Mouse (Mus musculus): ENCODE results near the gene Bcar3. TPM values are rescaled to one million over a fixed set of nuclear protein-coding genes. Genes with fewer than 3 reads are reported as not detected.
A peak's percentile ranks its signal among the peaks of the same experiment; 100 is the strongest.

Gene Bcar3
- polyA plus RNA-seq, 1 experiment: 57.8 TPM

DNA sequence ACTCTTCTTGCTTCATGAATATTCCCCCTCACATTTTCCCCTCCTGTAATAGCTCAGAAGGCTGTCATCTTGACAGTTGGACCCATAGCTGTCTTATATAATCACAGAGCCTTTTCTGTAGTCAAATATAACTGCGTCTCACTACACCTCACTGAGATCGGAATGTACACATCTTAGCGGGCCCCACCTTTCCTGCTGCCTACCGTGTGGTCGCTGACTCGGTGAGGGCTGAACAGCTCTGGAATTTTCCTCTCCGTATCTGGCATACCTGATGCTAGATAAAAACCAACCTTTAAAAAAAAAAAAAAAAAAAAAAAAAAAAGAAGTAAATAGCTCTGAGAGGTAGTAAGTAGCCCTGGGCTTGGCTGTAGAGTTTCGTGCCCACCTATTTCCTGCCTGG, 164.8 kb downstream of the Bcar3 start:
- no peak for DNase-seq (ENCODE audit: low read depth)

DNA sequence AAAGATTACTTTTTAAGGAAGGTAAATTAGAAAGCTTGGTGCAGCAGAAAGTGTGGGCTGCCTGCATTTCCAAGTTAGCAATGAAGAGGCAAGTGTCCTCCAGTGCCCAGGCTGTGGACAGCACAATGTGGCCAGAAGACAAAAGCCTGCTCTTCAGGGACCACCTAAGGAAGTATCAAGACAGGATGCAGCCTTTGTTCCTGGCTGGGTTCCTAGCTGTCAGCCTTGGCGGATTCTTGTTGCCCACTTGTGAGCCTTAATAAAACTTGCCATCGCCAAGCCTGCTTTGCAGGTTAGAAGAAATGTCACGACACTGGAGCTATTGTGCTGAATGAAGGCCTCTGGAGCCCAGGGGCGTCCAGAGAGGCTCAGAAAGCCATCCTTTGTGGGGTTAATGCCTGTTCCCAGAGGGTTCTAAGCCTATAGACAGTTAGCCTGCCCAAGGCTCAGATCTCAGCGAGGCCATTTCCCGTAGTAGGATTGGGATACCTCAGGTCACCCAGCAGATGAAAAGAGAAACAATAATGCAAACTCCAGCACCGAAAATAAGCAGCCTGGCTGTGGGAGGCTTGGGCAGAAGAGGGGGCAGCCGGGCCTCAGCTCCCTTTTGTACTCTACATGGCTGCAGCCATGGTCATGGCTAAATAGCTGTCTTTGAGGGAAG, 167.0 kb downstream of the Bcar3 start:
- no peak for DNase-seq (ENCODE audit: low read depth)

DNA sequence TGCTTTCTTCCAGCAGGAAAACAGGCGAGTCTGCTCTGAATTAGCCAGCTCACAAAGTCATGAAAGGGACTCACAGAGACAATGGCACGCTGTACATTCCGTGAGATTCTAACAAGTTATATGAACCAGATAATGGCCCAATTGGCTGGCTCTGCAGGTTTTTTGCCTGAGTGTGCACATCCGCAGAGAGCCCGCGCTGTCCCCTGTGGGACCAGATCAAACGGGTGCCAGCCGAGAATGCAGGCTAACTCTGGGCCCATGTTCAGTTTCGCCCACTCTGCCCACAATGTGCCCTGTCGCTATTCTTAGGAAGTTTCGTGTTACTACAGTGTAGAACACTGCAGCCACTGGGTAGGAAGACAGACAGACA, 167.6 kb downstream of the Bcar3 start:
- DNase-seq (ENCODE audit: low read depth): no peak

DNA sequence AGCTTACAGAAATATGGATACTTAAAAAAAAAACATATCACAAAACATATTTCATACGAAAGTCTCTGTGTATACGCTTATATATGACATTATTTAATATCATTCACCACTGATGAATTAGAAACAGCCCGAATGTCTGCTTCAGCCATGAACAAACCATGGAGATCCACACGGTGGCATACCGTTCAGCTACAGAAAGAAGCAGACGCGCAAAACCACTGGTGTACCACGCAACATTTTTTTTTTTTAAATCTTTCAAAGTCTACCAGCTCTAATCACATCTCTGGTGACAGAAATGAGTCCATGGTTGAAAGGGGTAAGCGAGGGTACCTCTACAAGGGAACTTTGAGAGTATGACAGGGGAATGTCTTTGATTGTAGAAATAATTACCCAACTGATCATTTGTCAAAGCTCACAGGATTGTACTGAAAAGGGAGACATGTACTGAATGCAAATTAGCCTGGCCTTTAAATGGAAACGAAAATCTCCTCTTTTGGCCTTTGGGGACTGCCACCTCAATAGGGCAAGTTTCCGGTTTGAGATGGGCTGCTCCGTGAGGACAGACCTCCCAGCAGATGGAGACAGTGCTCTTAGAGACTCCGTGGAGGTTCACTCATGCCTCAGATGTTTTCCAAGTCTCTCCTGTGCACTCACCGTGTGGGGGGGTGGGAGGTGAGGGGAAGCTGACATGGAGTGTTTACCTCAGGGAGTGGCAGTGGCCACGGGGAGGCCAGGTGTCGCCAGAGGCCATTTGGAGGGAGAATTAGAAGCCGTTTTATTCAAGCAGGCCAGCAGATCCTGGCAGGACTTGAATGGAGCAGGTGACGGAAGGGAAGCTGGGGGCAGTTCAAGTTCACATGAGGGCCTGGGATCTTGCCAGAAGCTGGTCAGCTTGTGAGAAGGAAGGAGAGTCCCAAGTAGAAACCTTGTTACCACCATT, 168.3 kb downstream of the Bcar3 start:
- DNase-seq (ENCODE audit: low read depth): no peak

DNA sequence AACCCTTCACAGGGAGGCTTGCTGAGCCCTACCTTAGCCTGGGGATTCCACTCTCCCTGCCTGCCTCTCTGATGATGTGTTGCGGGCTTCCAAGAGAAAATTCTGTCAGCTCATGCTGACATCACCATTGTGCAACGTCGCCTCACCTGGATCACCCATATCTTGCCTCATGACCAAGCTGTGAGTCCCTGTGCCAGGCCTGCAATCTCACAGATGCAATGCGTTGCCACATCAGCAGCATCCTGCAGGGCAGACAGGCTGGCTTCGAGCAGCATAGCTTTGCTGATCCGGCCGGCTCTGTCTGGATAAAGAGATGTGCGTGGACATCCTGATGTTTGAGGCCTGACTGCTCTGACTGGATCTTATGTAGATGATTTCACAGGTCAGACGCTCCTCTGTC, 169.2 kb downstream of the Bcar3 start:
- peak; percentile 73 for DNase-seq (ENCODE audit: low read depth)

DNA sequence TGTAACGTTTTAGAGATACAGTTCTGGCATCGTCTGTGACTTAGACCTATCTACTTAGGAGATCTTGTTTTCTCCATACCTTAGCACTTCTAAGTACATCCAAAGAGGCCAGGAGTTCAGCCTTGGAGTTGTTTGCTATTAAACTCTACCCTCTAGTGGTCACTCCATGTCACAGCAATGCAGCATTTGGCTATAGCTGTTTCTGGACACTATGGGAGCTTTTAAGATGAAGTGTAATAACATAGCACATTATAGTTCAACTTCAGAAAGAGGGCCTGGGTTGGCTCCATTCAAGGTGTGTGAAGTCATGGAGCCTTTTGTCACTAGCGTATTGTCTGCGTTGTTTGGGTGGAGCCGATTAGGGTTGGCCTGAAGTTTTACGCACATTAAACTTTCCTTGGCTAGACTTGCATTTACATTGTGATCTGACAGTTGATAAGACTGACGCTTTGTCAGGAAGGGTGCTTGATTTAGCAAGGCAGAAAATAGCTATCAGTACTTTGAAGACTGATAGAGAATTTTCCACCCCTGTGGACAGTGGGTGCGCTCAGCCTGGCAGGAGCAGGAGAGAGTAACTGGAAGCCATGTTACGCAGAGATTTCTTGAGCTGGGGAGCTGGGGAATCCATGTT, 172.3 kb downstream of the Bcar3 start:
- DNase-seq (ENCODE audit: low read depth): no peak

DNA sequence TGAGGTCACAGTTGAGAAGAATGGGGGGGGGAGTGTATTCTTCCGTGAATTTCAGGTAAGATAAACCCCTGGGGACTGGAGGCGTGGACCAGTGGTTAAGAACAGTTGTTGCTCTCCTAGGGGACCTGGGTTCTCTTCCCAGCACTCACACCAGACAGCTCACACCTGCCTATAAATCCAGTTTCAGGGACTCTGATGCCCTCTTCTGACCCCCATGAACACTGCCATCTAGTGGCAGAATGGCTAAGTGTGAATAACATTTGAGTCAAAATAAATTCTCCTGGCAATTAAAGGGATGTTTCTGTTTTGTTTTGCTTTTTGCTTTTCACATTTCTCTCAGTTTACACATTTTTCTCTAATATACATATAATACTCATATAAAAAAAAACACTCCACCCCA, 174.0 kb downstream of the Bcar3 start:
- no peak for DNase-seq (ENCODE audit: low read depth)

DNA sequence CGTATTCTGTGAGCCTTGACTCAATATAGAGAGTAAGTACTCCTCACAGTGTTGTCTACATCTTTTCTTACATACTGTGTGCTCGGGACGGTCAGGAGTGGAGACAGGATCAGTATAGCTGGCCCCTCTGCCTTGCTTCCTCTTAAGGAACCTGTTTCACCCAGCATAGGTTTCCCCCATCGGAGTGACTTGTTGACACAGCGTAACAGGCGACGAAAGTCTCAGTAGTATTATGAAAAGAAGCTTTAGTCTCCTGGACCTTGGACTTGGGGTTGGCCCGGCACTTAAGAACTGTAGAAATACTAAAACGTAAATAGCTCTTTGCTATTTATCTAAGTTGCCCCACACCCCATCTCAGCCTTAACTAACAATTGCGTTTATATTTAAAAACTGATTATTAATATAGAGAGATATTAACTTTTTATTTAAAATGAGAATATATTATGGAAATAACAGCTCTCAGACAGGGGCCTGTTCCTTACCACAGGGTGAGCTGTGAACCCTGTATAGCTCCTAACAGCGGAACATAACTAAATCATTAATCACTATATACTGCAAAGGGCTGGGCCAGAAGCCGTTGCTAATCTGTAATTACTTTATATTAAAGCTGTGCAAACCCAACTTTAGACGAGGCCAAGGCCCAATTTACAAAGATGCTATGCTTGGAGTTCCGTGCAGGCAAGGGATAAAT, 176.5 kb downstream of the Bcar3 start:
- no peak for DNase-seq (ENCODE audit: low read depth)

DNA sequence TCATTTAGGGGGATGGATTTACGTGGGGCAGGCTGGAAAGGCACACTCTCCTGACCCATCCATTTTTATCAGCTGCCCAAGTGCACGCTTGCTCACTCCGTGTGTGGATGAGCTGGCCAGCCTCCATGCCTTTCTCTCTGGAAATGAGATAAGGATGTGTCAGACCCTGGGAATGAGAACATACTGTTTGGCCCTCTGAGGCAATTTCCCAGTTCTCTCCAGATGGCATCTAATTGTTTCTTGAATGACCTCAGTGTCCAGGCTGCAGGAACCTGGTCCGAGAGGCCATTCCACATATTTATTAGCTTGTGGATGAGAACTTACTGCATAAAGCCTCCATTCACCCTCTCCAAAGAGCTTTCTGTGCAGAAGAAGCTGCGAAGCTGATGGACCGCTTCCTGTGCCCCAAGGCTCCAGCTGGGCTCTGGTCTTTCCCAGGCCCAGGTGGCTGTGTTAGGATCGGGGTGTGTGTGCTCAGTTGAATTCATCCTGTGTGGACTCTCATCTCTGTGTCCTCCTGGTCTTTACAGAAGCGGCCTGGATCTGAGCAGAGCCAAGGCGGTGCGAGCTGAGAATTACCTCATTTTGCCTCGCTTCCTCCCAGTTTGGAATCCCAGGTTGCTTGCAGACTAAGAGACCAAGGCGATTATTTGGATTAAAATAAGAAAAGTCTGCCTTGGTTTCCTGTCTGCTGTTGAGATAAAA, 177.2 kb downstream of the Bcar3 start:
- no peak for DNase-seq (ENCODE audit: low read depth)

DNA sequence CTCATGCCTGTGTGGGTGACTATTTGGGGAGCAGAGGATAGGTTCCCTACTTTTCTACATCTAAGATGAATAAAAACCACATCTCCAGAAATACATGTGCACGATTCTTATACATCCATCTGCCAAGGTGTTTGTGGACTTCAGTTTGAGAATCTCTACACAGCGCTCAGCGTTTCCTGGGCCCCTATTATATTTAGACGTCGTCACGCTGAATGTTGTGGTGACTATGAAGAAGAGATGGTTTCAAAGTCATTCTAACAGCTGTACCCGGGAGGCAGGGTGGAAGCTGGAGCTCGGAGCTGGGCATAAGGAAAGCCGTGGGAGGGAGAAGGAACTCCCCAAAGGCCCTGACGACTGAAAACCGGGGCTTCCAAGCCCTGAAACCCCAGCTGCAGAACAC, 178.5 kb downstream of the Bcar3 start:
- no peak for DNase-seq (ENCODE audit: low read depth)

DNA sequence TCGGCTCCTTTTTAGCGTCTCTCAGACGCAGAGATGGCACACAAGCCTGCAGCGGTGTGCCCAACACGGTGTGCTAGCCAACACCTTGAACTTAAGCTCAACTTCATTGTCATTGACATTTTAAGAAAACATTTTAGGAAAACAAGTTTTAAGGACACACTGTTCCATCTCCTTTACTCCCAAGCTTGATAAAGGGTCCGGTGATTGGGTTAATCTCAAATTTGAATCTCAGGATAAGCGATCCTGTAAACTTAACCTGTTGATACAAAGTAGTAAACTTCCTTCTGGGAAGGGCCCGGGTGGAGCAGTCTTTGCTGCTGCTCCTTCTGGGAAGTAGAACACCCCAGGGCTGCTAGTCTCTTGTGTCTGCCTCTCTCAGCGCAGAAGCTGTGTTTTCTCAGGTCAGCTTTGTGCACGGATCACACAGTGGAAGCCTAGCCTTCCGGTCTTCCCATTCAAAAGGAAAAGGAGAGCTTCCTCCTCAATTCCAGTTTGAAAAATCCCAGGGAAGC, 179.6 kb downstream of the Bcar3 start:
- no peak for DNase-seq (ENCODE audit: low read depth)

DNA sequence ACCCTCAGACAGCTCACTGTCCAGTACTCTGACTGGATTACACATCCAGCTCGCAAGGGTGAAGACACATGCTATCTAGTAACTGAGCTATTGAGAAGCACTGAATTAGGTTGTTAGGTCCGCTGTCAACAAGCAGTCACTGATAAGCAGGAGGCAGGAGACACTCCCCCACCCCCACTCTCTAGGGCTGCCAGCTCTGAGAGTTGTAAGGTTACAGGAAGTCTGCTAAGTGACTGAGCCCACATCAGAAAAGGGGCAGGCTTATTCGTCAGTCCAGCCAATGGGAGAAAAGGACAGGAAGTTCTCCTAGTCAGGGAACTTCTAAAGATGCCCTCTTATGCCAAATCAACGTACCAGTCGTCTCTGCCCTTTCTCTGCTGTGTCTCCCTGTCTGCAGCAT, 180.1 kb downstream of the Bcar3 start:
- DNase-seq (ENCODE audit: low read depth): no peak

DNA sequence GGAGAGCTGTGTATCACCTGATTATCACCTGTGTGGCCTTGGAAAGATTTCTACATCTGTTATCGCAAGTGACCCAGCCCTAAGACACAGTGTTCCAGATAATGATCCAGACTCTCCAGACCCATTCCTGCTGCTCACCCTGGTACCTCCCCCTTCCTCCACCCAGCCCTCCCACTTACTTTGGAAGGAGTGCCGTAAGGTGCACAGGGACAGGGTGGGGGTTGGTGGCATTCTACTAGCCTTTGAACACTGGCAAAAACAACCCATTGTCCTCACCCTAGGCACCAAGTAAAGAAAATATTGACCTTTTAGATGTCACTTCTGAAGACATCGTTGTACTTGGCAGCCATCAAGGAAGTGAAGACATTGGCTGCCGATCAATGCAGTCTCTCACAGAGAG, 180.9 kb downstream of the Bcar3 start:
- DNase-seq (ENCODE audit: low read depth): no peak

DNA sequence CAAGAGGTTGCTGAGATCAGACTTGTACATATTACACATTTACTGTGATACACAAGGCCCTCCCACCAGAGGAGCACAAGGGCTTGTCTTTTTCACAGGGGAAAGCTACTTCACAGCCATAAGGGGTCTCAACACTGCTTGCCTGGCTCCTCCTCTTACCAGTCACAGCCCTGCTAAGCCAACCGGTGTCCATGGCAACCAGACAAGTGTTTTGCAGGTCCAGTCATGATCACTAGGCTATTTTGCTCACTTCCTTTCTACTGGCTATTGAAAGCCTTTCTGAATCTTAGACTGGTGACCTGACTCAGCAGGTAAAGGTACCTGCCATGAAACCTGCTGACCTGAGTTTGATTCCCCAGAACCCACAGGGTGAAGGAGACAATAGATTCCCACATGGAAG, 181.8 kb downstream of the Bcar3 start:
- no peak for DNase-seq (ENCODE audit: low read depth)

DNA sequence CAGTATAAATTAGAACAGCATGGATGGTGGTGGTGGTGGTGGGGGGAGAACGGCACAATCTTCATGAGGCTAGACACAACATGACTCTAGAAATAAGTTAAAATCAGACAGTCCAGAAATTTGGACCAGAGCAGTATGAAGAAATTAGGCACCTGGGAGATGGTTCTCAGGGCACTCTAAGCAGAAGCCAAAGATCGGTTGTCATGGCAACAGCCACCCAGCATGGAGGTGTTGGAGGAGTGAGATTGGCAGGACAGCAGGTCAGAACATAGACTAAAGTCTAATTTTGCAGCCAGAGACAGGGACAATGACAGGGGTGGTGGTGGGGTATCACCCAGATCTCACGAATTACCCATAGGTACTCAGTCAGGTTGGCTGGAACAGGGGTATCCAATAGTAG, 182.7 kb downstream of the Bcar3 start:
- DNase-seq (ENCODE audit: low read depth): no peak

DNA sequence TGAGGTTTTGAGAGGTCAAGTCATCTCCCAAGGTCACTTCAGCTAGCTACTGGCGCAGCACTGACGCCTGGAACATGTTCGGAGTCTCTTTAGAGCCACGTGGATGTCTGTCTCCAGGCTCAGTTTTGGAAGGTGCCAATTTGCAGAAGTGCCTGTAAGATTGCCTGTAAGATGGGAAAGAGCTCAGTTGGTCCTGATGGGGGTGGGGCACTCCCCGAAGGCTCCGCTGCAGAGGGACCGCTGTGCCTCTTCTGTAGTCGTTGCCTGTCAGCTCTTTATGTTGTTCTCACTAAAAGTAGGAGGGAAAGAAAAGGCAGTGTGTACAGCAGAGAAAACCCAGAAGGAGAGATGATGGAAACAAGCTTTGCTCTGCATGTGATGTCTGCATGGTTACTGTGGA, 183.6 kb downstream of the Bcar3 start:
- DNase-seq (ENCODE audit: low read depth): no peak

DNA sequence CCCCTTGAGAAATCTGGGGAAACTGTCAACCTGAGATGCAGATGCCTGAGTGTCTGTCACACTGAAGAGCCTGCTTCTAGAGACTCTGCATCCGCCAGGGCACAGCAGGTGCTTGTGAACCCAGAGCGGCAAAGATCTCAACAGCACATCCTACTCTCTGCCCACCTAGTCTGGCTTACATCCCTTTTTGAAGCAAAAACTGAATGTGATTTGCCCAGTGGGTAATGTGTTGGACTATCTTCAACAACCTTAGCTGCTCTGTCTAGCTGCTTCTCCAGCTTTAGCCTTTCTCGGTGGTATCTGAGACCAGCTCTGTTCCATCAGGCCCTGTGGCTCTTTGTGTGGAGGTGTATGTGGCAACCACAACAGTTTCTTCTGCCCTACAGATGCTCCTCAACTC, 184.8 kb downstream of the Bcar3 start:
- DNase-seq (ENCODE audit: low read depth): no peak

DNA sequence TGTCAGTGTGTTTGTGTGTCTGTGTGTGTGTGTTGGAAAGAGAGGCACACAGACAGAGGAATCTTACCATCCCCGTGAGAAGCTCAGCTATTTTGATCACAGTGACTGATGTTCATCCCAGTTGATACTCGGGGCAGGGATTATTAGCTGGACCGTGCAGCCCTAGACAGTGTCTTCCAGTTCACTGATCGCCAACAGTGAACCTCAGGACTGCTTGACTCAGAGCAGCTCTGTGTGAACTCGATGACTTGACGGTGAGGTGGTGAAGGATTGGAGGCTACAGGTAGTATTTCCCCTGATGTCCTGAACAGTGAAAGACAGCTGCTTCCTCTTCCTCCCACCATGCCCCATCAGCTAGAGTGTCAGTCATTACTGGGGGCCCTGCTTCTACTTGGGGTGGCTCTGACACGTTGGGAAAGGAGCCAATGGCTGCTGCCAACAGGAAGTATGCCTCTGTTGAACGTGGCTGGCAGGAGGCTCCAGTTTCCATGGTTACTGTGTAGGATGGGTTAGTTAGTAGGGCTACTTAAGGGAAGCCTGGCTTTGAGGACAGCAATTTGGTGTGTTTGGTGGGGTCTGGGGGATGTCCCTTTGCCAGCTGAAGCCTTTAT, 186.2 kb downstream of the Bcar3 start:
- DNase-seq (ENCODE audit: low read depth): no peak

DNA sequence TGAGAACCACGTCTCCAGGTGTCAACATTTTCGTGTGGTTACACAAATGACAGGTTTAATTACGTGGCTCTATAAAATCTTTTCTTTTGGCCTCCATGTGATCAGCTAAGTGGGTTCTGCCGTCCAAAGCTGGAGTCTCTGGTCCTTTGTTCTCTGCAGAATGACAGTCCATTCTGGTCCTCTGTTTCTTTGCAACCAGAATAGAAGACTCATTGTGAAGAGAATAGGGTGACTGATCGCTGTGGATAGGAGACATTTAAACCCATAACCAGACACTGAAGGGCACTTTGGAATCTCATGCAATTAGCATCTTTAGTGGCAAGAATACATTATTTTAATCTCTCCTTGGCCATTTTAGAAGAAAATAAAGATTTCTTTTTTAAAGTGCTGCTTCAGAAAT, 187.1 kb downstream of the Bcar3 start:
- no peak for DNase-seq (ENCODE audit: low read depth)

DNA sequence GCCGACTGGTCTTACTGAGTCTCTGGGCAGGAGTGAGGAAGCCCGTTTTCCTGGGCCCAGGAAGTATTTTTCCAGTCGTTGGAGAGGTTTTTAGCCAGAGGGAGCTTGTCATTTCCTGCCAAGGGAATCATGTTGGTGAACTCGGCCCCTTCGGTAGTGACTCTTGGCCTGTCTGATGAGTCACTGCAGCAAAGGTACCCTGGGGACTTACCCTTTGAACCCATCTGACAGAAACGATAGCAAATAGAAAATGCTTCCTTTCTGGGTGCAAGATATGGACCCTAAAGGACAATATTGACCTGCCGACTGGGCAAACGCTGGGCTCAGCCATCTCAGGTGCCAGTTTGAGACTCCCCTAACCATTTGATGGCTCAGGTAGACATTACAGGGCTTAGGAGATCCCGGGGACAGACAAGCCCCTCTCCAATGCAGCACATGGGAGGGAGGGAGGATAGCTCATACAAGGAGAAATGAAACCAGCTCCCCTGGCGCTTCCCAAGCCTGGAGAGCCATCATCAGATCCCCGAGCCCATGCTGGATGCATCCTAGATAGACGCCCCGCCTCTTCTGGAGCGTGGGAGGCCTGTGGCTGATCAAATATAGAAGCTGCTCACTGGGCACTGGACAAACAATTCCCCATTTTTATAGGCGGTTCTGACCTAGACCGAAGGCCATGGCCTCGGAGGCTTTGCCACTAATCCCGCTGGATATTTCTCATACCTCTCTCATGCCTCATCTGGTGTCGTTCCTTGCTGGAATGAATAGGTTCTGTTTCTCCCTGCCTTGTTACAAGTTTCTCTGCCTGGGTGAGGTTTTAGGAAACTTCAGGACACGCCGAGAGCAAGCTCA, 188.2 kb downstream of the Bcar3 start:
- DNase-seq (ENCODE audit: low read depth): no peak

Measured in gonadal fat pad, adult 2 months (tissue).